Mouse (Mus musculus) testis, adult 2 months (tissue): ENCODE data around the gene Paqr6.
"Not testable (repeated sequence)": the region's sequence is repeated elsewhere in the genome, so short reads cannot be mapped to it uniquely, and the experiment has no call there.

Source experiments
- CTCF ChIP-seq: fragments of 200-500 bp; IDR thresholded peaks from 2 replicates; pipeline ENCODE4 v1.5.1; 2012; ENCODE audit warnings: low read depth, mild to moderate bottlenecking, inconsistent platforms, low read length, moderate library complexity; ENCODE audit not compliant: control insufficient read depth, insufficient read depth, insufficient replicate concordance
- POLR2A ChIP-seq: fragments of 200-500 bp; IDR thresholded peaks from 2 replicates; pipeline ENCODE4 v1.6.1; 2012; ENCODE audit warnings: low read depth, mild to moderate bottlenecking, inconsistent platforms, low read length, moderate library complexity; ENCODE audit not compliant: control insufficient read depth

GRCm38 (mm10) chr3:88378599-88378998, 14.2 kb downstream of the Paqr6 start, which contains the start of gene Bglap2:
- not testable (repeated sequence) for TF ChIP-seq POLR2A, CTCF
